Mouse (Mus musculus) cerebellum, adult 2 months (tissue): ENCODE data around the gene Armc2. TPM values are rescaled to one million over a fixed set of nuclear protein-coding genes. Genes with fewer than 3 reads are reported as not detected.

Source experiments
- DNase-seq, 2 experiments: peaks; one replicate each; pipeline ENCODE4 v3.0.0; 2021
- H3K27ac ChIP-seq: fragments of 200-500 bp; 2 replicates; pipeline ENCODE4 v1.5.1; 2012; ENCODE audit warnings: low read length, control low read depth, inconsistent platforms; ENCODE audit not compliant: insufficient read depth
- H3K27me3 ChIP-seq: fragments of 200-500 bp; 2 replicates; pipeline ENCODE4 v1.6.1; 2012; ENCODE audit warnings: inconsistent platforms, mild to moderate bottlenecking, low read length, moderate library complexity; ENCODE audit not compliant: control insufficient read depth, insufficient read depth
- H3K4me1 ChIP-seq: fragments of 200-500 bp; 2 replicates; pipeline ENCODE4 v1.6.1; 2011; ENCODE audit warnings: low read length; ENCODE audit not compliant: control insufficient read depth, insufficient read depth
- H3K4me3 ChIP-seq: fragments of 200-500 bp; replicated peaks from 2 replicates; pipeline ENCODE3; 2011; ENCODE audit warnings: mild to moderate bottlenecking, low read depth, low read length, control low read depth; ENCODE audit not compliant: insufficient read depth
- CTCF ChIP-seq: fragments of 200-500 bp; IDR thresholded peaks from 2 replicates; pipeline ENCODE4 v1.5.1; 2011; ENCODE audit warnings: low read depth, mild to moderate bottlenecking, control low read depth, low read length, moderate library complexity, borderline replicate concordance; ENCODE audit not compliant: insufficient read depth
- POLR2A ChIP-seq: fragments of 200-500 bp; IDR thresholded peaks from 2 replicates; pipeline ENCODE4 v1.6.1; 2011; ENCODE audit warnings: low read length, control low read depth, borderline replicate concordance; ENCODE audit not compliant: insufficient read depth
- WGBS: fragments of 180-500 bp; shearing (Covaris S2); methylation state at CpG from one replicate; pipeline ENCODE4 v1.1.7; 2018; 5-methylcytosine and 5-hydroxymethylcytosine counted together
- polyA plus RNA-seq: library from polyadenylated mRNA; depleted of rRNA; stranded (reverse); fragments of >200 nt; gene quantifications from 2 replicates; pipeline ENCODE4 v1.2.3, GENCODE M21; 2012; rRNA removed

The Armc2 gene
- 4.4 and 6.0 TPM in 2 replicates for polyA plus RNA-seq

GRCm38 (mm10) chr10:42018016-42018949, at the start of gene Armc2:
Gene Armc2 (minus strand): TSS chr10:42018442.
- 1% methylated on average over 58 of the region's 58 CpGs for WGBS
- H3K4me3 ChIP-seq: peak within 1 kb of the TSS; percentile 73
- H3K27me3 ChIP-seq: no peaks in the 10 kb centered on the region
- H3K4me1 ChIP-seq: no peaks in the 10 kb centered on the region
- H3K27ac ChIP-seq: peak within 1 kb of the TSS; percentile 46; the same call in 1 of the 2 replicates
- no peak for TF ChIP-seq CTCF
- TF ChIP-seq POLR2A: peak; percentile 95
- peak; percentile 87 for DNase-seq

GRCm38 (mm10) chr10:42064446-42064845, 46.2 kb upstream of the Armc2 start:
- TF ChIP-seq POLR2A: no peak
- no peak for TF ChIP-seq CTCF
- WGBS: 35% methylated on average over 5 of the region's 5 CpGs
- peak; percentile 67 to 72 for DNase-seq
- Histone ChIP-seq H3K27me3 (no peaks in the 10 kb centered on the region), H3K4me1 (peaks cover 3% of the 10 kb centered on the region), H3K4me3 (no peak overlapping the region), H3K27ac (no peak overlapping the region)

DNA sequence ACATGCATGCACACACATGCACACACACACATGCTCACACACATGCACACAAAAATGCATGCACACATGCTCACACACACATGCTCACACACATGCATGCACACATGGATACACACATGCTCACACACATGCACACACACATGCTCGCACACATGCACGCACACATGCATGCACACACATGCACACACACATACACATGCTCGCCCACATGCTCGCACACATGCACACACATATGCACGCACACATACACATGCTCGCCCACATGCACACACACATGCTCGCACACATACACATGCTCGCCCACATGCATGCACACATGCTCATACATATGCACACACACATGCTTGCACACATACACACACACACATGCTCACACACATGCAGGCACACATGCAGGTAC, 41.3 kb upstream of the Armc2 start:
- TF ChIP-seq POLR2A: no peak
- TF ChIP-seq CTCF: no peak
- DNase-seq: no peak
- H3K4me1 ChIP-seq: peaks cover 2% of the 10 kb centered on the region
- H3K27ac ChIP-seq: no peak overlapping the region
- WGBS: 98% methylated on average over 8 of the region's 8 CpGs
- H3K4me3 ChIP-seq: no peak overlapping the region
- no peaks in the 10 kb centered on the region for H3K27me3 ChIP-seq

GRCm38 (mm10) chr10:42057746-42058145, 39.5 kb upstream of the Armc2 start:
- 69% methylated on average over 12 of the region's 12 CpGs for WGBS
- Histone ChIP-seq H3K27ac (no peak overlapping the region), H3K4me3 (no peak overlapping the region), H3K27me3 (no peaks in the 10 kb centered on the region), H3K4me1 (no peaks in the 10 kb centered on the region)
- DNase-seq: no peak
- TF ChIP-seq CTCF (no peak), POLR2A (no peak)

GRCm38 (mm10) chr10:42057231-42057601, 39.0 kb upstream of the Armc2 start:
- 83% methylated on average over 11 of the region's 11 CpGs for WGBS
- no peak for DNase-seq
- TF ChIP-seq POLR2A (no peak), CTCF (no peak)

GRCm38 (mm10) chr10:42056486-42057230, 38.4 kb upstream of the Armc2 start:
- TF ChIP-seq CTCF: no peak
- no peak for TF ChIP-seq POLR2A
- no peak overlapping the region for H3K27ac ChIP-seq
- WGBS: 90% methylated on average over 18 of the region's 18 CpGs
- H3K4me3 ChIP-seq: no peak overlapping the region
- no peaks in the 10 kb centered on the region for H3K4me1 ChIP-seq
- no peak for DNase-seq
- no peaks in the 10 kb centered on the region for H3K27me3 ChIP-seq

More at GRCm38 (mm10) chr10:42057231-42057601, 39.0 kb upstream of the Armc2 start:
- Histone ChIP-seq H3K27ac (no peak overlapping the region), H3K27me3 (no peaks in the 10 kb centered on the region), H3K4me1 (no peaks in the 10 kb centered on the region), H3K4me3 (no peak overlapping the region)

GRCm38 (mm10) chr10:42055224-42056165, 37.3 kb upstream of the Armc2 start:
- no peak for DNase-seq
- Histone ChIP-seq H3K4me1 (no peaks in the 10 kb centered on the region), H3K4me3 (peak overlapping the region; percentile 21), H3K27ac (no peak overlapping the region), H3K27me3 (no peaks in the 10 kb centered on the region)
- TF ChIP-seq POLR2A (no peak), CTCF (no peak)
- 68% methylated on average over 29 of the region's 29 CpGs for WGBS
